Mouse (Mus musculus): Measurements from ENCODE around the gene Syngr2. TPM values are rescaled to one million over a fixed set of nuclear protein-coding genes. Genes with fewer than 3 reads are reported as not detected.

The Syngr2 gene
- polyA plus RNA-seq, 1 experiment from 2014 or later: 107 TPM

DNA sequence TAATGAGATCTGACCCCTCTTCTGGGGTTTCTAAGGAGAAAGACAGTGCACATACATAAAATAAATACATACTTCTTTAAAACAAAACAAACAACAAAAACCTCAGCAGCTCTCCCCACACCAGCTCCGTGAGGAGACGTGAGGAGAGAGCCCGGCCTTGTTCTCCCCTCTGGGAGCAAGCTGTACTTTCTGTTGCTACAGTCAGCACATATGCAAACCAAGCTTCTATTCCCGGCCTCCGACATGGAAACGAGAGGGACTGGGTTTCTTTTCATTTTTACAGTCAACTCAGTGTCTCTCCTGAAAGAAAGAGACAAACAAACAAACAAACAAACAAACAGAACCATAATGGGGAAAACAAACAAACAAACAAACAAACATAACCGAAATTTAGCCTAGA lies 9.4 kb upstream of the Syngr2 start:
- 83% methylated on average over 7 of the region's 7 CpGs for WGBS
- DNase-seq (ENCODE audit: low spot score) (no peak), ATAC-seq (replicated peaks; ENCODE audit: low FRiP score, low read depth) (no peak)
- no peak overlapping the region for H3K4me3 ChIP-seq (replicated peaks; ENCODE audit: low read depth, low read length)
- no peaks in the 10 kb centered on the region for H3K36me3 ChIP-seq (ENCODE audit: insufficient read depth, low read length)
- no peak for TF ChIP-seq CTCF (IDR thresholded peaks at IDR 0.05; ENCODE audit: low read depth)
- H3K27me3 ChIP-seq (ENCODE audit: insufficient read depth, low read length): no peaks in the 10 kb centered on the region
- H3K9me3 ChIP-seq (replicated peaks; ENCODE audit: low read length): no peaks in the 10 kb centered on the region
- H3K4me1 ChIP-seq (replicated peaks; ENCODE audit: insufficient read depth, low read length): no peaks in the 10 kb centered on the region
- no peak overlapping the region for H3K4me2 ChIP-seq (ENCODE audit: low read length)
- H3K27ac ChIP-seq: no peak overlapping the region
- no peak overlapping the region for H3K9ac ChIP-seq (ENCODE audit: low read depth, low read length)

DNA sequence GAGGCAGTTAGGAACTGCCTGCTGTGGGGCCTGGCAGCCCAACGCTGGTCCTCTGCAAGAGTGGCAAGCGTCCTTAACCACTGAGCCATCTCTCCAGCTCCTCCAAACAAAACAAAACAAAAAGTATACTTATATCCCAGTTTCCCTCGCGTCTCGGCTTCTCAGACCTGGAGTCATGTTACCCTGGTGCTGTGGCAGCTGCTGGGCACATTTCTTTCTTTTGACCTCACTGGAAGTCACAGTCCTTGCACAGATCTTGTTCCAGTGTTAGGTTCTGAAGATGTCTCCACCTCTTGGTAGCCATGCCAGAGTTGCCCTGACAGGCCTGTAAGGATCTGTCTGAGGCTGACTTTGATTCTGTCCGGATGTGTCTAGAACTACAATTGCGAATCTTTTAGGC lies 7.8 kb upstream of the Syngr2 start:
- DNase-seq (ENCODE audit: low spot score): peak; percentile 44
- H3K9ac ChIP-seq (ENCODE audit: low read depth, low read length): no peak overlapping the region
- no peaks in the 10 kb centered on the region for H3K9me3 ChIP-seq (replicated peaks; ENCODE audit: low read length)
- no peak overlapping the region for H3K4me2 ChIP-seq (ENCODE audit: low read length)
- no peaks in the 10 kb centered on the region for H3K4me1 ChIP-seq (replicated peaks; ENCODE audit: insufficient read depth, low read length)
- H3K36me3 ChIP-seq (ENCODE audit: insufficient read depth, low read length): no peaks in the 10 kb centered on the region
- H3K27me3 ChIP-seq (ENCODE audit: insufficient read depth, low read length): no peaks in the 10 kb centered on the region
- H3K4me3 ChIP-seq (replicated peaks; ENCODE audit: low read depth, low read length): no peak overlapping the region
- ATAC-seq (replicated peaks; ENCODE audit: low FRiP score, low read depth): no peak
- TF ChIP-seq CTCF (IDR thresholded peaks at IDR 0.05; ENCODE audit: low read depth): no peak
- WGBS: 48% methylated on average over 7 of the region's 7 CpGs
- no peak overlapping the region for H3K27ac ChIP-seq

DNA sequence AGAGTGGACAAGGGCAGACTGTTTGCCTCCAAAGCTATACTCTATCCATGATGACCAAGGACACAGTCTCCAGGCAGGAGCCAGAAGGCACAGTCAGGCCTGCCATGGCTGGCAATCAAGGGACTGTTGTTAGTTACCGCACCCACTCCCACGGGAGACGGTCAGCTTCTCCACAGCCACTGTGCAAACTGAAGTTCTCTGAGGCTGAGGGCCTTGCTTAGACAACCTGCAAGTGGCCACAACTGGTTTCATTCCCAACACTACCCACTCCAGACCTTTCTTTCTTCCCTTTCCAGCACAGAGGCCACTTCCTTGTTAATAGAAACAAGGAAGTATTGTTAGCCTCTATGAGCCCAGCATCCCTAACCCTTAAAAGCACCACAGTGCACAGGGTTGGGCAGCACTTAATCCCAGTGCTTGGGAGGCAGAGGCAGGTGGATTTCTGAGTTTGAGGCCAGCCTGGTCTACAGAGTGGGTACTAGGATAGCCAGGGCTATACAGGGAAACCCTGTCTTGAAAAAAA lies 6.2 kb upstream of the Syngr2 start:
- WGBS: 76% methylated on average over 3 of the region's 3 CpGs
- H3K9ac ChIP-seq (ENCODE audit: low read depth, low read length): no peak overlapping the region
- no peaks in the 10 kb centered on the region for H3K36me3 ChIP-seq (ENCODE audit: insufficient read depth, low read length)
- no peak for TF ChIP-seq CTCF (IDR thresholded peaks at IDR 0.05; ENCODE audit: low read depth)
- H3K27me3 ChIP-seq (ENCODE audit: insufficient read depth, low read length): no peaks in the 10 kb centered on the region
- ATAC-seq (replicated peaks; ENCODE audit: low FRiP score, low read depth) (no peak), DNase-seq (ENCODE audit: low spot score) (no peak)
- H3K9me3 ChIP-seq (replicated peaks; ENCODE audit: low read length): no peaks in the 10 kb centered on the region
- H3K4me2 ChIP-seq (ENCODE audit: low read length): no peak overlapping the region
- no peak overlapping the region for H3K27ac ChIP-seq
- no peak overlapping the region for H3K4me3 ChIP-seq (replicated peaks; ENCODE audit: low read depth, low read length)
- H3K4me1 ChIP-seq (replicated peaks; ENCODE audit: insufficient read depth, low read length): no peaks in the 10 kb centered on the region

DNA sequence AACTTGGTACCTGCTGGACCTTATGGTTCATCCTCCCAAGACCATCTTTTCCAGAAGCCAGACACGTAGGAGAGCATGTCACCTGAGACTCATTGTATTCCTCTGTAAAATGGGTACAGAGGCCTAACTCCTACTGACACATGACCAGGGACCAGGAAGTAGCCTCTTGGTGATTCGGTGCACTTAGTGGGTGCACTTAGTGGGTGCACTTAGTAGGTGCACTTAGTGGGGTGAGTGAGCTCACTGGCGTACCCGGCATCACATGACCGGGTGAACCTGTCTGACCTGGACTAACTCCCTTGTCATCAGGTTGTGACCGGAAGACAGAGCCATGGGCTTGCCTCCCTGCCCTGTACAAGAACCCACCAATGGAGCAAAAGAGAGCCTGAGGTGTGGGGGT lies 2.7 kb upstream of the Syngr2 start:
- no peaks in the 10 kb centered on the region for H3K27me3 ChIP-seq (ENCODE audit: insufficient read depth, low read length)
- no peak overlapping the region for H3K4me2 ChIP-seq (ENCODE audit: low read length)
- H3K27ac ChIP-seq: no peak overlapping the region
- no peak for TF ChIP-seq CTCF (IDR thresholded peaks at IDR 0.05; ENCODE audit: low read depth)
- H3K36me3 ChIP-seq (ENCODE audit: insufficient read depth, low read length): no peaks in the 10 kb centered on the region
- H3K9ac ChIP-seq (ENCODE audit: low read depth, low read length): no peak overlapping the region
- H3K9me3 ChIP-seq (replicated peaks; ENCODE audit: low read length): no peaks in the 10 kb centered on the region
- no peak for DNase-seq (ENCODE audit: low spot score)
- 95% methylated on average over 6 of the region's 6 CpGs for WGBS
- H3K4me1 ChIP-seq (replicated peaks; ENCODE audit: insufficient read depth, low read length): peaks cover 3% of the 10 kb centered on the region; the same call in 1 of the 2 replicates
- no peak for ATAC-seq (replicated peaks; ENCODE audit: low FRiP score, low read depth)
- H3K4me3 ChIP-seq (replicated peaks; ENCODE audit: low read depth, low read length): no peak overlapping the region

DNA sequence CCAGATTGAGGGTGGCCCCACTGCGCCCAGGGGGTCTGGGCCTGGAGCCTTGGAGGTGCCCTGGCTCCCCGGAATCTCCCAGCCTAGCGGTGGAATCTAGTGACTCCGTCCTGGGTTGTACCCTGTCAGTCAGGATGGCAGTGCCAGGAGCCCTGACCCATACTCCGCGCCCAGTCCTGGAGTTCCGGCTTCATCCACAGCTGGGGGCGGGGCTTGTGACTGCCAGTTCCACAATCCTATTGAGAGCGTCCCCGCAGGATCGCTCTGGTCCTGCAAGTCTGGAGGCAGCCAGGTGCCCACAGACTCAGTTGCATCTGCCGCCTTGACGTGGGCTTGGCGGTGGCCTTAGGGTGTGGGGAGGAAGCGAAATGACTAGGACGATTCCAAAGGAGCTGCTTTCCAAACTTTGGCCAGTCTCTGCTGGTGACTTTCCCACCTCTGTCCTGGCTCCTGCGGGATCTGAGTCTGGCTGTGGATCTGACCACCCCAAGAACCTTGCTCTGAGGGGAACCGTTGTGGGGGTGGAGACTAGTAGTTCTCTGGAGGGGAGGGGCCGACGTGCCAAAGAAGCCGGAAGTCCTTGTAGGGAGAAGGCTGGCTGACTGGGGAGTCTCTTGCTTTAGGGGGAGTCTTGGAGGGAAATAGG lies 1.1 kb downstream of the Syngr2 start:
- 0% methylated on average over 21 of the region's 21 CpGs for WGBS
- H3K9ac ChIP-seq (ENCODE audit: low read depth, low read length): peak overlapping the region; percentile 74
- H3K36me3 ChIP-seq (ENCODE audit: insufficient read depth, low read length): peaks cover 23% of the 10 kb centered on the region
- peak; percentile 58 for TF ChIP-seq CTCF (IDR thresholded peaks at IDR 0.05; ENCODE audit: low read depth)
- DNase-seq (ENCODE audit: low spot score) (peak; percentile 94), ATAC-seq (replicated peaks; ENCODE audit: low FRiP score, low read depth) (peak; percentile 89)
- H3K4me2 ChIP-seq (ENCODE audit: low read length): peak overlapping the region; percentile 82
- H3K27ac ChIP-seq: peak overlapping the region; percentile 75
- H3K9me3 ChIP-seq (replicated peaks; ENCODE audit: low read length): no peaks in the 10 kb centered on the region
- no peaks in the 10 kb centered on the region for H3K27me3 ChIP-seq (ENCODE audit: insufficient read depth, low read length)
- peak overlapping the region; percentile 71 for H3K4me3 ChIP-seq (replicated peaks; ENCODE audit: low read depth, low read length)
- peaks cover 3% of the 10 kb centered on the region; the same call in 1 of the 2 replicates for H3K4me1 ChIP-seq (replicated peaks; ENCODE audit: insufficient read depth, low read length)

DNA sequence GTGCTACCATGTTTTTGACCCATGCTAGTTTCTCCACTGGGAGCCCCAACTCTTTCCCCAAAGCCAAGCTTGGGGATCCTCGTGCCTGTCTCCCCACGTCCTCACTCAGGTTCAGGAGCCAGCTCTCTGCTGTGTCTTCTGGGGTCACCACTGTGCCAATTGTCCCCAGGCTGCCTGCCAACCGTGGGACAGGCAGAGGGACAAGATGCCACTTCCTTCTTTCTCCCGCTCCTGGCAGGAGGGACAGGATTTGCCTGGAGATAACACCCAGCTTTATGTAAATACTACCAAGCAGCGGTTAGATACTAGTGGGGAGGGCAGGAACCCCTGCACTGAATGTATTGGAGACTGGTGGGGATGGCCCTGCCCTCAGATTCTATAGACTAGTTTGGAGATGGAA lies 4.4 kb downstream of the Syngr2 start:
- WGBS: 80% methylated on average over 5 of the region's 5 CpGs
- TF ChIP-seq CTCF (IDR thresholded peaks at IDR 0.05; ENCODE audit: low read depth): no peak
- Histone ChIP-seq H3K9me3 (replicated peaks; ENCODE audit: low read length) (no peaks in the 10 kb centered on the region), H3K4me1 (replicated peaks; ENCODE audit: insufficient read depth, low read length) (peaks cover 3% of the 10 kb centered on the region; the same call in 1 of the 2 replicates), H3K27ac (no peak overlapping the region), H3K36me3 (ENCODE audit: insufficient read depth, low read length) (peaks cover 32% of the 10 kb centered on the region), H3K4me3 (replicated peaks; ENCODE audit: low read depth, low read length) (no peak overlapping the region), H3K4me2 (ENCODE audit: low read length) (no peak overlapping the region), H3K27me3 (ENCODE audit: insufficient read depth, low read length) (no peaks in the 10 kb centered on the region), H3K9ac (ENCODE audit: low read depth, low read length) (no peak overlapping the region)
- ATAC-seq (replicated peaks; ENCODE audit: low FRiP score, low read depth): no peak
- no peak for DNase-seq (ENCODE audit: low spot score)
